Mouse (Mus musculus): ENCODE measurements around the gene Astl. TPM values are rescaled to one million over a fixed set of nuclear protein-coding genes. Genes with fewer than 3 reads are reported as not detected.
"Not testable (repeated sequence)": the region's sequence is repeated elsewhere in the genome, so short reads cannot be mapped to it uniquely, and the experiment has no call there.

Astl gene
- polyA plus RNA-seq, 2 experiments: not detected

- Histone ChIP-seq H3K9me3 (ENCODE audit: control insufficient read depth, low read length) (no peaks in the 10 kb centered on the region), H3K4me1 (replicated peaks; ENCODE audit: control insufficient read depth in 2 of 2, insufficient read depth in 2 of 2, low read length in 1 of 2) (no peaks in the 10 kb centered on the region), H3K4me2 (ENCODE audit: low read depth) (no peak overlapping the region), H3K27ac (no peak overlapping the region), H3K27me3 (ENCODE audit: control insufficient read depth, insufficient read depth, low read length) (no peaks in the 10 kb centered on the region), H3K9ac (replicated peaks) (no peak overlapping the region), H3K36me3 (replicated peaks; ENCODE audit: control insufficient read depth, insufficient read depth, low read depth) (peaks cover 30% of the 10 kb centered on the region), H3K4me3 (ENCODE audit: insufficient read depth in 1 of 2, low read depth in 2 of 2, low read length in 2 of 2) (no peak overlapping the region)
- no peak for DNase-seq (ENCODE audit: low read depth in 3 of 3, low spot score in 3 of 3)
- no peak for TF ChIP-seq CTCF (IDR thresholded peaks at IDR 0.05; ENCODE audit: low read depth)
- TF ChIP-seq EP300 (IDR thresholded peaks at IDR 0.05; ENCODE audit: low read depth): no peak
- 0 out of 2 replicates have a peak, but pooled peaks have one; percentile 11 for ATAC-seq (ENCODE audit: insufficient read depth)
- WGBS (ENCODE audit: insufficient replicate concordance): 74% methylated on average over 3 of the region's 3 CpGs
These were observed 36.6 kb upstream of the Astl start for GRCm38 (mm10) chr2:127301883-127302282.

GRCm38 (mm10) chr2:127304192-127304591 lies 34.2 kb upstream of the Astl start:
- 67% methylated on average over 4 of the region's 4 CpGs for WGBS (ENCODE audit: insufficient replicate concordance)
- not testable (repeated sequence) for H3K4me3 ChIP-seq (ENCODE audit: insufficient read depth in 1 of 2, low read depth in 2 of 2, low read length in 2 of 2); H3K27me3 ChIP-seq (ENCODE audit: control insufficient read depth, insufficient read depth, low read length)

GRCm38 (mm10) chr2:127304609-127305210 lies 33.7 kb upstream of the Astl start:
- peaks cover 5% of the 10 kb centered on the region for H3K36me3 ChIP-seq (replicated peaks; ENCODE audit: control insufficient read depth, insufficient read depth, low read depth)
- no peak for DNase-seq (ENCODE audit: low read depth in 3 of 3, low spot score in 3 of 3)
- no peaks in the 10 kb centered on the region for H3K9me3 ChIP-seq (ENCODE audit: control insufficient read depth, low read length)
- no peak overlapping the region for H3K27ac ChIP-seq
- 79% methylated on average over 3 of the region's 3 CpGs for WGBS (ENCODE audit: insufficient replicate concordance)
- H3K27me3 ChIP-seq (ENCODE audit: control insufficient read depth, insufficient read depth, low read length): no peaks in the 10 kb centered on the region
- no peak overlapping the region for H3K4me2 ChIP-seq (ENCODE audit: low read depth)
- no peak overlapping the region for H3K9ac ChIP-seq (replicated peaks)
- no peak for ATAC-seq (ENCODE audit: insufficient read depth)
- H3K4me3 ChIP-seq (ENCODE audit: insufficient read depth in 1 of 2, low read depth in 2 of 2, low read length in 2 of 2): no peak overlapping the region
- H3K4me1 ChIP-seq (replicated peaks; ENCODE audit: control insufficient read depth in 2 of 2, insufficient read depth in 2 of 2, low read length in 1 of 2): no peaks in the 10 kb centered on the region
- no peak for TF ChIP-seq EP300 (IDR thresholded peaks at IDR 0.05; ENCODE audit: low read depth)
- TF ChIP-seq CTCF (IDR thresholded peaks at IDR 0.05; ENCODE audit: low read depth): no peak

More at GRCm38 (mm10) chr2:127304192-127304591, 34.2 kb upstream of the Astl start:
- DNase-seq (ENCODE audit: low read depth in 3 of 3, low spot score in 3 of 3): peak in 1 of 3 experiments; percentile 20
- not testable (repeated sequence) for H3K9me3 ChIP-seq (ENCODE audit: control insufficient read depth, low read length); H3K36me3 ChIP-seq (replicated peaks; ENCODE audit: control insufficient read depth, insufficient read depth, low read depth); ATAC-seq (ENCODE audit: insufficient read depth); H3K27ac ChIP-seq; H3K4me2 ChIP-seq (ENCODE audit: low read depth); H3K4me1 ChIP-seq (replicated peaks; ENCODE audit: control insufficient read depth in 2 of 2, insufficient read depth in 2 of 2, low read length in 1 of 2); H3K9ac ChIP-seq (replicated peaks)

- ATAC-seq (ENCODE audit: insufficient read depth) (no peak), DNase-seq (ENCODE audit: low read depth in 3 of 3, low spot score in 3 of 3) (no peak)
- H3K36me3 ChIP-seq (replicated peaks; ENCODE audit: control insufficient read depth, insufficient read depth, low read depth): no peaks in the 10 kb centered on the region
- no peak overlapping the region for H3K9ac ChIP-seq (replicated peaks)
- TF ChIP-seq CTCF (IDR thresholded peaks at IDR 0.05; ENCODE audit: low read depth) (peak; percentile 52; the same call in 1 of the 2 replicates), EP300 (IDR thresholded peaks at IDR 0.05; ENCODE audit: low read depth) (no peak)
- H3K4me3 ChIP-seq (ENCODE audit: insufficient read depth in 1 of 2, low read depth in 2 of 2, low read length in 2 of 2): no peak overlapping the region
- no peak overlapping the region for H3K27ac ChIP-seq
- no peak overlapping the region for H3K4me2 ChIP-seq (ENCODE audit: low read depth)
- no peaks in the 10 kb centered on the region for H3K27me3 ChIP-seq (ENCODE audit: control insufficient read depth, insufficient read depth, low read length)
- no peaks in the 10 kb centered on the region for H3K9me3 ChIP-seq (ENCODE audit: control insufficient read depth, low read length)
- H3K4me1 ChIP-seq (replicated peaks; ENCODE audit: control insufficient read depth in 2 of 2, insufficient read depth in 2 of 2, low read length in 1 of 2): no peaks in the 10 kb centered on the region
These were observed 32.3 kb upstream of the Astl start for GRCm38 (mm10) chr2:127306123-127306522.

GRCm38 (mm10) chr2:127307179-127307578 lies 31.3 kb upstream of the Astl start:
- Histone ChIP-seq H3K4me3 (ENCODE audit: insufficient read depth in 1 of 2, low read depth in 2 of 2, low read length in 2 of 2) (no peak overlapping the region), H3K27me3 (ENCODE audit: control insufficient read depth, insufficient read depth, low read length) (no peaks in the 10 kb centered on the region), H3K9ac (replicated peaks) (no peak overlapping the region), H3K4me2 (ENCODE audit: low read depth) (no peak overlapping the region), H3K27ac (no peak overlapping the region), H3K36me3 (replicated peaks; ENCODE audit: control insufficient read depth, insufficient read depth, low read depth) (no peaks in the 10 kb centered on the region), H3K9me3 (ENCODE audit: control insufficient read depth, low read length) (no peaks in the 10 kb centered on the region), H3K4me1 (replicated peaks; ENCODE audit: control insufficient read depth in 2 of 2, insufficient read depth in 2 of 2, low read length in 1 of 2) (no peaks in the 10 kb centered on the region)
- ATAC-seq (ENCODE audit: insufficient read depth) (no peak), DNase-seq (ENCODE audit: low read depth in 3 of 3, low spot score in 3 of 3) (no peak)
- 21% methylated on average over 3 of the region's 3 CpGs for WGBS (ENCODE audit: insufficient replicate concordance)
- no peak for TF ChIP-seq EP300 (IDR thresholded peaks at IDR 0.05; ENCODE audit: low read depth)
- no peak for TF ChIP-seq CTCF (IDR thresholded peaks at IDR 0.05; ENCODE audit: low read depth)
